Mouse (Mus musculus) bone marrow macrophage, adult 2 months (primary cell): ENCODE data around the gene Unc5a. TPM values are rescaled to one million over a fixed set of nuclear protein-coding genes. Genes with fewer than 3 reads are reported as not detected.

ENCODE experiments used
- H3K27ac ChIP-seq: 2 replicates; pipeline ENCODE4 v1.5.1; 2012; ENCODE audit warnings: low read depth, low read length; ENCODE audit not compliant: insufficient read depth
- H3K4me1 ChIP-seq: 2 replicates; pipeline ENCODE4 v1.6.1; 2012; ENCODE audit warnings: low read length; ENCODE audit not compliant: control insufficient read depth, insufficient read depth
- H3K4me3 ChIP-seq: 2 replicates; pipeline ENCODE4 v1.5.1; 2012; ENCODE audit warnings: mild to moderate bottlenecking, low read length, moderate library complexity; ENCODE audit not compliant: insufficient read depth
- CTCF ChIP-seq: IDR thresholded peaks from 2 replicates; pipeline ENCODE4 v1.5.1; 2012; ENCODE audit warnings: low read depth, mild to moderate bottlenecking, low read length, moderate library complexity
- POLR2A ChIP-seq: IDR thresholded peaks from 2 replicates; pipeline ENCODE4 v1.6.1; 2012; ENCODE audit warnings: mild to moderate bottlenecking, low read depth, low read length, borderline replicate concordance
- polyA plus RNA-seq: library from polyadenylated mRNA; stranded (reverse); fragments of >200 nt; gene quantifications from 2 replicates; pipeline ENCODE4 v1.2.4, GENCODE M21; 2012; ENCODE audit not compliant: missing spikeins, insufficient read depth, insufficient read length

Gene Unc5a
- polyA plus RNA-seq, 1 experiment = 0.60 TPM

DNA sequence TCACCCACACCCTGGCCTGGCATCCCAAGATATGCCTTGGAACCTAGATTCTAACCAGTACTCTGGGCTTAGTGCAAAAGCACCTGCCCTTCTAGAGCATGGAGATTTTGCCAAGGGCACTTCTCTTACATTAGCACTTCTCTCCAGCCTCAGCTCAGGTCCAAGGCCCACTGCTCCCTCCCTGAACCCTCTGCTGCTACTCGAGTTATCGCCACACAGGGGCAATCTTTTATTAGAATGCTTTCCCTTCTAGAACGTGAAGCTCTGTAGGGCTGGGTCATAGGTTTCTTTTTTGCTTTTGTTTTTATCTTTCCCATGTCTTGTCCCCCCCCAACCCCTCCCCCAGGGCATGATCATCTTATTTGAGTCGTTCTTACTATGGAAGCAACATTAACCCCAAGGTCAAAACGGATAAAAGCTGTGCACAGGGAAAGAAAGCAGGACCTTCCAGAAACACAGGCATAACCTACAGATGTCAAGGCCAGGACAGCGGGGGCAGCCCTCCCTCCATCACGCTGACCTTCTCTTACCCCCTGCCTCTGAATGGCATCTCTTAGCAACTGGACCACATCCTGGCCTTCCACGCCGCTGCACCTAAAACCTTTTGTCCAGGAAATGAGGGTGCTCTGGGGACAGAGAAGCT, 64.6 kb downstream of the Unc5a start:
- no peak overlapping the region for H3K4me3 ChIP-seq
- H3K27ac ChIP-seq = no peak overlapping the region
- H3K4me1 ChIP-seq = peaks cover 28% of the 10 kb centered on the region
- no peak for TF ChIP-seq CTCF
- TF ChIP-seq POLR2A = no peak

DNA sequence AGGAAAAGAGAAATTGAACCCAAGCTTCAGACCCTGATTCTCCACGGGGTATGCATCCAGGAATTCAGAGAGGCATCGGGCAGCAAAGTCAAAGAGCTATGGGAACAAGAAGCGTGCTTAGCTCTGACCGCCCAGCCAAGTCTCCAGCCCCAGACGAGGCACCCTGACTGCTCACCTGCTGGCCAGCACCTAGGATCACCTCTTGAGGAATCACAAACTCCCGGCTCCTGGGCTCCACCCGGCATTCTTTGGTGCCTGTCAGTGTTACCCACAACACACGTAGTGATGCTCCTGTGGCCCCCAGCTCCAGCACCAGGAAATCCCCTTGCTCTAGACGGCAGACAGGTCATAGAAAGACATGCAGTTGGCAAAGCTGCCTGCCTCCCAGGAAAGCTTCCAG, 65.2 kb downstream of the Unc5a start:
- Histone ChIP-seq H3K27ac (no peak overlapping the region), H3K4me3 (no peak overlapping the region), H3K4me1 (peaks cover 33% of the 10 kb centered on the region)
- TF ChIP-seq POLR2A = no peak
- TF ChIP-seq CTCF = no peak

DNA sequence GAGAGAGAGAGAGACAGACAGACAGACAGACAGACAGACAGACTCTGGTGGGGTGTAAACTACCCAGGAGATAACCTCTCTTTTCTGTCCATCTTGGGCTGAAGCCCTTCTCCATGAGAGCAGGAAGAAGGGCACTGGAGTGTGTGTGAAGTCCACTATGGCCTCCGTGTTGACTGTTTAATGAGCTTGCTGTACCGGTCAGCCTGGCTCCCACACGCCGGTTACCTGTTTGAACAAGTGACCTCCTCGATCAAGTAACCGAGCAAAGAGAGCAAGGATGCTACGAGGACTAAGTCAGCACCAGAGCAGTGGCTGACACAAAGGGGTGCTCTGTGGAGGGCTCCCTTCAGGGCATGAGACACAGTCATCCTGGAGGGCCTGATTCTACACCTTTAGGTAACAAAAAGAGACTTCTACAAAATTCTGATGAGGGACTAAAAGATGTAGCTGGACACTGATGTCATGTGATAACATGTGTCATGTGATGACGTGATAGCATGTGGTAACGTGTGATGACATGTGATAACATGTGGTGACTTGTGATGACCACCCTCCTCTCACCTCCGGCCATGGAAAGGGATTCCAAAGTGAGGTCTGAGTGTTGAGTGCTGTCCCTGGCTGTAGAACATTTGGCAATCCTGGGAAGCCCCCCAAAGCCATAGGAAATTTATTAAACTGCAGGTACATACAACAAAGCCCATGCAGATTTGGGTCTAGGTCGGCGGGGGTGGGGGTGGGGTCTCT, 68.1 kb downstream of the Unc5a start:
- H3K4me1 ChIP-seq = peaks cover 46% of the 10 kb centered on the region
- H3K4me3 ChIP-seq = no peak overlapping the region
- no peak for TF ChIP-seq CTCF
- 0 out of 2 replicates have a peak overlapping the region, but pooled peaks have one; percentile 28 for H3K27ac ChIP-seq

DNA sequence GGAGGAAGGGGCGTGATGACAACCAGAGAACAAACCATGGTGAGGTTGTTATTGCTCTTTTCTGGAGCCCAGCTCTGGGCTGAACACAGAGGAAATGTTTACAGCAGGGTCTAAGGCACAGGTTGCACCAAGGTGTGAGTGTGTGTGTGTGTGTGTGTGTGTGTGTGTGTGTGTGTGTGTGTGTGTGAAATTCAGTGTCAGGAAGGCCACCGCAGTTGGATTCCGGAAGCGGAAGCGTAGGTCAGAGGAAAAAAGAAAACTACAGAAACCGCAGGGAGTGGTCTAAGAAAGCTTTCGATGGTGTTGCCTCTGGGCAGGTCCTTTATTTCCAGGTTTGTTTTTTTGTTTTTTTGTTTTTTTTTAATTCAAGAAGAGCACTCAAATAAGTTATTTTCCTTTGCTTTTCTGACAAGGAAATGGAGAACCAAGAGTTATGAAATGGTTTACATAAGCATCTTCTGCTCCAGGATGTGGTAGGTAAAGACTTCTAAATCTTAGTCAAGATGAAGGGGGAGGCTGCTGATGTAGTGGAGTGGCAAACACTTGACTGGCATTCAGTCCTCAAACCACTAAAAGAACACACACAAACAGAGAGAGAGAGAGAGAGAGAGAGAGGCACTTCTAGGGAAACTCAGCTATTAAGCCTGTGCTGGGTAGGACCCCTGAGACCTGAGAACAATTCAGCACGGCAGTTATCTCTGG, 68.8 kb downstream of the Unc5a start:
- 0 out of 2 replicates have a peak overlapping the region, but pooled peaks have one; percentile 0 for H3K4me3 ChIP-seq
- TF ChIP-seq POLR2A = no peak
- TF ChIP-seq CTCF = no peak
- H3K27ac ChIP-seq = peak overlapping the region; percentile 16
- H3K4me1 ChIP-seq = peaks cover 50% of the 10 kb centered on the region

DNA sequence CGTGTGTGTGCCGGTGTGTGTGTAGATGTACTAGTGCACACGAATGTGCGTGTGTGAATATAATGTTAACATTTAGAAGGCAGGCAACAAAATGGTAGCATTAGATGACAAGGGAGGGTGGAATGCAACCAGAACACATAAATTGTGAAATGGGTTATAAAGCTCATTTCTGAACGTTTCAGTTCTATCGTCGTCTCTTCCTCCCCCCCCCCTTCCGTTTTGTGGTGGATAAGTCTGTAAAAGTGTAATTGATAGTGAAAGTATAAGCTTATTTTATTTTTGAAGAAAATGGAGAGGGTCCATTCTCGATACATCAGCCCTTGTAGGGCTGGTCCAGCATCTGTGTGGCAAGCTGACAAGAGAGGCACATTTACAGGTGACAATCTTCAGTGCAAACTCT, 69.5 kb downstream of the Unc5a start:
- H3K4me3 ChIP-seq = peak overlapping the region; percentile 55
- peaks cover 56% of the 10 kb centered on the region for H3K4me1 ChIP-seq
- peak overlapping the region; percentile 85; the same call in 1 of the 2 replicates for H3K27ac ChIP-seq
- TF ChIP-seq POLR2A (no peak), CTCF (no peak)

DNA sequence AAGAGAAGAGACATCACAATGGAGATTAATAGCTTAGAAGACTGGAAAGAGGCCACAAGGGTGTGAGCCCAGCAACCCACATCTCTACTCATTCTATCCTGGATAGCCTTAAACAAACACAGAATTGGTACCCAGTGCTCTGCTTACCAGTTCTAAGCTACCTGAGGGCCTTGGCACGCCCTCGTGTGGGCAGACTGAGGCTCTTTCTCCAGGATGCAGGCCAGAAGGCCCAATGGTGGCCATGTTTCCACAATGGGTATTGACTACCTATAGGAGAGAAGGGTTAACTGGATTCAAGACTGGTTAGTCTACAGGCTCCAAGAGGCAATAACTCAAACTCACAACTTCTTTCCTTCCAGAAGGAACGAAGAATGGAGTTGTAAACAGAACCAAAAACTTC, 70.0 kb downstream of the Unc5a start:
- peak overlapping the region; percentile 85 for H3K27ac ChIP-seq
- H3K4me3 ChIP-seq = peak overlapping the region; percentile 55
- peaks cover 61% of the 10 kb centered on the region for H3K4me1 ChIP-seq
- TF ChIP-seq CTCF (no peak), POLR2A (no peak)

DNA sequence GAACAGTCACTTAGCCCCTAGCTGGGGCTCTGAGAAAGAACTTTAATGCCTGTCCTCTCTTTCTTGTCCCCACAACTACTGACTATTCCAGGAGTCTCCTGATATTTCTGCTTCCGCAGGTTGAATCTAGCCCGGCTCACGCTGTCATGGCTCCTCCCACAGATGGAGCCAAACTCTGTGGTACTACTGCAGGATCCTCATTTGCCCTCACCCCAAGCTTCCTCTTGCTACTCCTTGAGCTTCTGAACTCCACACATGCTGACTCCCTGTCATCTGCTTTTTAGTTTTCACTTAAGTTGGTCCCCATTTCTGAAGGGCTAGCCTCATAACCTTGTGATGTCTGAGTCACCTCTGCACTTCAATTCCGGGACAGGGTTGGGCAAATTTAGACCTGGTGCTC, 70.8 kb downstream of the Unc5a start:
- TF ChIP-seq CTCF (no peak), POLR2A (no peak)
- peak overlapping the region; percentile 85 for H3K27ac ChIP-seq
- peaks cover 70% of the 10 kb centered on the region for H3K4me1 ChIP-seq
- peak overlapping the region; percentile 55 for H3K4me3 ChIP-seq

DNA sequence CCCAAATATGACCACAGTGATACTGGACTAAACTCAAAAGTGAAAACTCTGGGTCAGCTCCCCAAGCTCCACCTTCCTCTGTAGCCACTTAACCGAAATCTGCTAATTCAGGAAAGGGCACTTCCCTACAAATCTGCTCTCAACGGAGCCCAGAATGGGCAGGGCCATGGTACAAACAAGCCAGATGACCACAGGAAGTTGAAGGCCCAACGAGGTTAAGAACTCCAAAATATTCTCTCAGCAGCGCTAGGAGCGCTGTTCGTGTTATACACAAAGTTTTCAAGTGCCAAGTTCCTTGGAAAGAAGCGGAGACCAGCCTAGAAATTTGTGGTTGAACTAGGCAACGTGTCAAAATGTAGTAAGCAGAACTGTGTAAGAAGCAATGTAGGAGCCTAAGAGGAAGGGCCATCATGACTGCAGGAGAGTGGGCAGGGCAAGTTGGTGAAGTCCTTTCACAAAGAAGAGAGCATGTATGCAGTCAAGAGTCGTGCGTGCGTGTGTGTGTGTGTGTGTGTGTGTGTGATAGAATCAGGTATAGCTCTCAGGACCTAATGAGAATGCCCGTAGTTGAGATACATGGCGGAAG, 72.1 kb downstream of the Unc5a start, which contains the start of gene Hk3:
TSS of gene Hk3 (minus strand) at position 192 of the 586 bp plus-strand sequence.
- H3K4me3 ChIP-seq = peak within 1 kb of the TSS; percentile 55
- H3K27ac ChIP-seq = peak within 1 kb of the TSS; percentile 85
- peaks cover 64% of the 10 kb centered on the region for H3K4me1 ChIP-seq
- no peak for TF ChIP-seq CTCF
- no peak for TF ChIP-seq POLR2A

DNA sequence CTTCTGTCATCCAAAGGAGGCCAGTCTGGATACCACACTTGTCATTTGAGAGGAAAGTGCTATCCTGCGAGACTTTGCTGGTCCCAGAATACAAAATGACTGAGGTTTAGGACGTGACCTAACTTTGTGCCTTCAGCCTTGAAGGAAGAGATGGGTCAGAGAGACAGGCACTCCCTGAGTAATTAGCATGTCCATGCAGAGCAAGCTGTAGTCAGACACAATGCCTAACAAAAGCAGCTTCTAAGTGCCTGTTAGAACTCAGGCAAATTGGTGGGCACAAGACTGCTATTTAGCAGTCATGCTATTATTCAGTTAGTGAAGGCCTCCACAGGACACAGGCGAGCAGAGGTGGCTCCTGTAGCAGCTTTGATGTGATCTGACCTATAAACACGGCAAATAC, 73.0 kb downstream of the Unc5a start:
- no peak for TF ChIP-seq CTCF
- TF ChIP-seq POLR2A = no peak
- Histone ChIP-seq H3K4me3 (peak overlapping the region; percentile 44), H3K4me1 (peaks cover 54% of the 10 kb centered on the region), H3K27ac (peak overlapping the region; percentile 85)
